Mouse (Mus musculus) cerebellum, adult 2 months (tissue): ENCODE data around the gene Rasl12.
A peak's percentile ranks its signal among the peaks of the same experiment; 100 is the strongest.

ENCODE experiments used
- CTCF ChIP-seq: fragments of 200-500 bp; IDR thresholded peaks from 2 replicates; pipeline ENCODE4 v1.5.1; 2011; ENCODE audit warnings: low read depth, mild to moderate bottlenecking, control low read depth, low read length, moderate library complexity, borderline replicate concordance; ENCODE audit not compliant: insufficient read depth
- POLR2A ChIP-seq: fragments of 200-500 bp; IDR thresholded peaks from 2 replicates; pipeline ENCODE4 v1.6.1; 2011; ENCODE audit warnings: low read length, control low read depth, borderline replicate concordance; ENCODE audit not compliant: insufficient read depth

DNA sequence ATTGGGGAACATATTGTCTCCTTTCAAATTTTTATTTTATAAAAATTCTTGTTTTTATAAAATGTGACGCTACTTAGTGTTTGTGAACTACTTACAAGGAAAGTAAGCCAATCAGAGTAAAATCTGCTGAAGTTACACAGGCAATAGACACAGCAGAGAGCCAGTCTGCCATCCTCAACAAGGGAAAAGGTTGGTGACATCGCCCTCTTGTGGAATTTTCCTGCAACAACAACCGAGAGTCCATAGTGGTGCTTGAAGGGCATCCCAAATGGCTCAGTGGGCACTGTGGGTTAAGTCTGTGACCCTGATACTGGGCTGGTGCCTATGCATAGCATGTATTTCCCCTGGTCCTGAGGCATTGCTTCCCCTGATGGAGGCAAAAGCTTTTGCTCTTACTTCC lies 33.9 kb downstream of the Rasl12 start:
- TF ChIP-seq POLR2A (no peak), CTCF (peak; percentile 83)
